Mouse (Mus musculus): ENCODE data around the gene Timp4. TPM values are rescaled to one million over a fixed set of nuclear protein-coding genes. Genes with fewer than 3 reads are reported as not detected.

The Timp4 gene
- polyA plus RNA-seq, 1 experiment from 2014 or later = 0.05 TPM

- no peak overlapping the region for H3K4me3 ChIP-seq (ENCODE audit: low read depth, low read length)
- no peak for ATAC-seq (replicated peaks; ENCODE audit: low FRiP score)
- no peaks in the 10 kb centered on the region for H3K9me3 ChIP-seq (ENCODE audit: control insufficient read depth, low read length)
- H3K36me3 ChIP-seq (ENCODE audit: control insufficient read depth, insufficient read depth, low read length) = no peaks in the 10 kb centered on the region
- WGBS = 82% methylated on average over 3 of the region's 3 CpGs
- H3K27ac ChIP-seq (ENCODE audit: low read depth, low read length) = no peak overlapping the region
- no peak overlapping the region for H3K9ac ChIP-seq (ENCODE audit: low read length)
- no peak for DNase-seq (ENCODE audit: low spot score)
- no peaks in the 10 kb centered on the region for H3K4me1 ChIP-seq (replicated peaks; ENCODE audit: control insufficient read depth, insufficient read depth, low read length)
- H3K4me2 ChIP-seq (ENCODE audit: low read depth, low read length, severe bottlenecking) = no peak overlapping the region
- no peaks in the 10 kb centered on the region for H3K27me3 ChIP-seq (ENCODE audit: control insufficient read depth, insufficient read depth, low read length)
Observed at GRCm38 (mm10) chr6:115200753-115201152, 51.3 kb downstream of the Timp4 start.

Other genes with a start within 250 kb of the Timp4 start
- gene Tamm41, start 214.3 kb downstream of the Timp4 start, polyA plus RNA-seq (2014; fragmentation: Nextera tagmentation; extraction: Ambion mirVana) = 79.0 and 84.6 TPM in 2 replicates
- gene Syn2, start 117.3 kb downstream of the Timp4 start, polyA plus RNA-seq (2014; fragmentation: Nextera tagmentation; extraction: Ambion mirVana) = 1.7 TPM in 2 replicates
- not detected in 2 replicates for gene Gm17482, start 24.9 kb downstream of the Timp4 start, polyA plus RNA-seq (2014; fragmentation: Nextera tagmentation; extraction: Ambion mirVana)
- gene Pparg, start 108.7 kb upstream of the Timp4 start, polyA plus RNA-seq (2014; fragmentation: Nextera tagmentation; extraction: Ambion mirVana) = 0.43 TPM in 1 of 2 replicates, not detected in the other